Mouse (Mus musculus): ENCODE data around the gene Zfp846. TPM values are rescaled to one million over a fixed set of nuclear protein-coding genes. Genes with fewer than 3 reads are reported as not detected.

Gene Zfp846
- polyA plus RNA-seq, 1 experiment from 2014 or later: 9.8 TPM

Other genes with a start within 250 kb of the Zfp846 start
- gene Olfr18, start 245.2 kb upstream of the Zfp846 start, polyA plus RNA-seq (2015; fragmentation: Nextera tagmentation; extraction: Ambion mirVana): not detected in 2 replicates
- gene Zfp560, start 196.1 kb upstream of the Zfp846 start, polyA plus RNA-seq (2015; fragmentation: Nextera tagmentation; extraction: Ambion mirVana): 29.7 and 30.5 TPM in 2 replicates
- 6.9 and 7.9 TPM in 2 replicates for gene Zfp26, start 121.1 kb upstream of the Zfp846 start, polyA plus RNA-seq (2015; fragmentation: Nextera tagmentation; extraction: Ambion mirVana)
- 11.8 and 12.4 TPM in 2 replicates for gene Zfp426, start 88.5 kb upstream of the Zfp846 start, polyA plus RNA-seq (2015; fragmentation: Nextera tagmentation; extraction: Ambion mirVana)
- gene Zfp266, start 59.9 kb upstream of the Zfp846 start, polyA plus RNA-seq (2015; fragmentation: Nextera tagmentation; extraction: Ambion mirVana): 46.1 and 49.7 TPM in 2 replicates
- gene Ubl5, start 61.6 kb downstream of the Zfp846 start, polyA plus RNA-seq (2015; fragmentation: Nextera tagmentation; extraction: Ambion mirVana): 327 and 367 TPM in 2 replicates
- gene Fbxl12, start 63.5 kb downstream of the Zfp846 start, polyA plus RNA-seq (2015; fragmentation: Nextera tagmentation; extraction: Ambion mirVana): 14.9 and 15.7 TPM in 2 replicates
- gene Pin1, start 70.8 kb downstream of the Zfp846 start, polyA plus RNA-seq (2015; fragmentation: Nextera tagmentation; extraction: Ambion mirVana): 47.5 and 53.1 TPM in 2 replicates
- 0.70 and 0.79 TPM in 2 replicates for gene Olfm2, start 165.1 kb downstream of the Zfp846 start, polyA plus RNA-seq (2015; fragmentation: Nextera tagmentation; extraction: Ambion mirVana)
- gene Col5a3, start 233.8 kb downstream of the Zfp846 start, polyA plus RNA-seq (2015; fragmentation: Nextera tagmentation; extraction: Ambion mirVana): 0.04 and 0.15 TPM in 2 replicates
- gene Rdh8, start 237.2 kb downstream of the Zfp846 start, polyA plus RNA-seq (2015; fragmentation: Nextera tagmentation; extraction: Ambion mirVana): not detected in 2 replicates

Data from heart, embryonic 13.5 days (tissue).